Mouse (Mus musculus): ENCODE measurements at regions not wholly inside any gene's neighbourhood (a gene's known extent, or its start where the extent isn't known, plus 50 kb on each side); places are given as distances from the start of the nearest gene placed in this dataset.
A peak's percentile ranks its signal among the peaks of the same experiment; 100 is the strongest.

DNA sequence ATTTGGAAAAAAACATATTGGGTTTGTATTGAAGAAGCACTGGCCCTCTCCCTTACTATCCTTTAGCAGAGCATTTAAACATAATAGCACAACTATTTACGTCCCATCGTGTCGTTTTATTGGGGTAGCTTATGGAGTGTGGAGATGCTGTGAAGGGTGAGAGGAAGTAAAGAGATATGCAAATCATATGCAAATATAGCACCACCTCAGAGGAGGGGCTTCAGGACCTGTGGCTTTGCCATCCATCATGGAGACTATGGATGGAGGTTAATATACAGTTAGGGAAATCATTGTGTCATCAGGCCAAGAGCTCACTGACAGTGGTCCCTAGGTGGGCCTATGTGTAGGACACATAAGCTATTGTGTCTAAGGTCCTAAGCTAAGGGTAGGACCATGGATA is 178.2 kb downstream of the Tle3 start:
- Histone ChIP-seq H3K9me3 (replicated peaks; ENCODE audit: control insufficient read depth, low read length) (no peaks in the 10 kb centered on the region), H3K36me3 (ENCODE audit: control insufficient read depth, insufficient read depth, low read length) (no peaks in the 10 kb centered on the region), H3K9ac (ENCODE audit: low read length) (no peak overlapping the region), H3K4me1 (ENCODE audit: control insufficient read depth, insufficient read depth, low read length) (peaks cover 25% of the 10 kb centered on the region; the same call in 1 of the 2 replicates), H3K4me3 (ENCODE audit: low read depth, low read length) (no peak overlapping the region), H3K27me3 (replicated peaks; ENCODE audit: control insufficient read depth, insufficient read depth, low read length) (no peaks in the 10 kb centered on the region), H3K4me2 (ENCODE audit: low read length) (no peak overlapping the region), H3K27ac (ENCODE audit: low read depth, low read length) (no peak overlapping the region; the same call in 1 of the 2 replicates)
- 22% methylated on average over 3 of the region's 3 CpGs for WGBS
- peak; percentile 47 for ATAC-seq
- DNase-seq (ENCODE audit: low spot score) = peak; percentile 52

DNA sequence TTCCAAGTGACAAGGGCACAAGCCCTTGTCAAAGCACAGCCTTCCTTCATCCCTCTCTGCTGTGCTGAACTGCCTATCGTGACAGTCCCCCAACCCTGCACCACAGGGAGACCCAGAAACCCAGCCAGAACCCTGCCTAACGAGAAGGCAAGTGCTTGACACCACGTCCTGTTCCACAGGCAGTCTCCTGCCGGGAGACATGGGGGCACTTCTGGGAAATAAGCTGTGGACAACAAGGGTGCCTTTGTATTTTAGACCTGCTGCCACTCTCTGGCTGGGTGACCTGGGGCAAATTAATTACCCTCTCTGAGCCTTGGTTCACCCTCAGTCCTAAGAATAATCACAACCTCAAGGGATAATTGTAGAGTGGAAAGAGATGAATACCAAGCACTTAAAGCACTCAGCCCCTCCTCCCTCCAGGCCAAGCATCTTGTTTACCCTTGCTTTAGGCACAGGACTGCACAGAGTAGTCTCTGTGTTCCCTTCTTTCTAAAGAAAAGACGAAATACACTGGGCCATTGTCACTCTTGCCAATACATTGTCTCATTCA is 177.6 kb downstream of the Tle3 start:
- H3K27ac ChIP-seq (ENCODE audit: low read depth, low read length) = peak overlapping the region; percentile 68
- ATAC-seq = peak; percentile 87
- WGBS = 8% methylated on average over 5 of the region's 5 CpGs

DNA sequence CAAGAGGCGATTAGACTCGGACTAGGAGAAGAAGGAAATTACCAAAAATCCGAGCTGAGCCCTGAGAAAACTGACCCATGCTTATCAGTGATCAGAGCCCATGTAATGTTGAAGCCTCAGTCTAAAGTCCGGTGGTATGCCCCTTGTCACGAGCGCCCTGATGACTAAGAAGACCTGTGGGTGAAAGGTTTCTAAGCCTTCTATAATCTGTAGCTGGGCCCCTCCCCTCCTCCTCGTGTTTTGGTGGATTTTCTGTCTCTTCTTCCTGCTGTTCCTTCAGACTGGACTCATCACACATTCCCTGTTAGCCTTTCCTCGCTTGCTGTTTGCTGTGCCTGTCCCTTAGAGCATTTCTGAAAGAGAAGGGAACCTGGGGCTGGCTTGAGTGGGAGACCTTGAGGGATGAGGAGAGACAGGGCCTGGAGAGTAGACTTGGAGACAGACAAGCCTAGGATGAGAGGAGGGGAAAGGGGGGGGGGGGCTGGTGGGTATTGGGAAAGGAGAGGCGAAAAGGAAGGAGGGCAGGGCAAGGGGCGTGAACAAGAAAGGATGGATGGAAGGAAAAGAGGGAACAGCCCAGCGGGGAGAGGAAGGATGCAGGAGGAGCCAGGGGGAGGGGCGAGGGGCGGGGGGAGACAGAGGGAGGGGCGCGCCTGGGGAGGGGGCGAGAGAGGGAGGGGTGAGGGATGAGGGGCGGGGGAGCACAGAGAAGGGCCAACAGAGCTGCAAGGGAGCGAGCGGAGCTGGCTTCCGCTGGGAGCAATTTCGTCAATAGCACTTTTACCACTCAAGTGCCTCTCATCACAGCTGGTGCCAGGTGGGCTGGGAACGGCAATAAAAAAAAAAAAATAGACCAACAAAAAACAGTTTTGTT is 165.4 kb downstream of the Tle3 start:
- peaks cover 6% of the 10 kb centered on the region for H3K4me1 ChIP-seq (ENCODE audit: control insufficient read depth, insufficient read depth, low read length)
- H3K27me3 ChIP-seq (replicated peaks; ENCODE audit: control insufficient read depth, insufficient read depth, low read length) = no peaks in the 10 kb centered on the region
- H3K27ac ChIP-seq (ENCODE audit: low read depth, low read length) = no peak overlapping the region
- ATAC-seq (peak; percentile 72), DNase-seq (ENCODE audit: low spot score) (peak; percentile 67)
- no peaks in the 10 kb centered on the region for H3K9me3 ChIP-seq (replicated peaks; ENCODE audit: control insufficient read depth, low read length)
- H3K36me3 ChIP-seq (ENCODE audit: control insufficient read depth, insufficient read depth, low read length) = no peaks in the 10 kb centered on the region
- H3K4me2 ChIP-seq (ENCODE audit: low read length) = peak overlapping the region; percentile 26
- no peak overlapping the region for H3K9ac ChIP-seq (ENCODE audit: low read length)
- WGBS = 17% methylated on average over 19 of the region's 22 CpGs
- no peak overlapping the region for H3K4me3 ChIP-seq (ENCODE audit: low read depth, low read length)

More for the DNA sequence above, 177.6 kb downstream of the Tle3 start:
- Histone ChIP-seq H3K9me3 (replicated peaks; ENCODE audit: control insufficient read depth, low read length) (no peaks in the 10 kb centered on the region), H3K9ac (ENCODE audit: low read length) (no peak overlapping the region; the same call in 1 of the 2 replicates), H3K27me3 (replicated peaks; ENCODE audit: control insufficient read depth, insufficient read depth, low read length) (no peaks in the 10 kb centered on the region), H3K36me3 (ENCODE audit: control insufficient read depth, insufficient read depth, low read length) (no peaks in the 10 kb centered on the region), H3K4me2 (ENCODE audit: low read length) (no peak overlapping the region), H3K4me3 (ENCODE audit: low read depth, low read length) (no peak overlapping the region), H3K4me1 (ENCODE audit: control insufficient read depth, insufficient read depth, low read length) (peaks cover 25% of the 10 kb centered on the region; the same call in 1 of the 2 replicates)
- DNase-seq (ENCODE audit: low spot score) = peak; percentile 89

DNA sequence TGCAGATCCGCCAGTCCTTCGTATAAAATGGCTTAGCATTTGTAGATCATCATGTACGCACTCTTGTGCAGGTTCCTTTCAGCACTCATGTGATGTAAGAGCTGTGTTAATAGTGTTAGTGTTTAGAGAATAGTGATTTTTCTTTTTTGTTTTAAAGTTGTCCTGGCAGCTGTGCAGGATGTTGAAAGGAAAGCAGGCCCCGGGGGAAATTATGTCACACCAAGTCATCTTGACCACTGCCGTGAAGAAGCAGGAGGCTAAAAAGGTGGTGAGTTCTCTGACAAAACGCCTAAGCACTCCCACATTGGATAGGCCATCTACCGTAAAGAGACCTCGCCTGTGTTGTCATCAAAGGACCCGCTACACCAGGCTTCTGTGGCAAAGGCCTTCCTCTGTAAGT is 161.1 kb downstream of the Tle3 start:
- H3K4me2 ChIP-seq (ENCODE audit: low read length) = no peak overlapping the region
- H3K4me3 ChIP-seq (ENCODE audit: low read depth, low read length) = no peak overlapping the region
- H3K4me1 ChIP-seq (ENCODE audit: control insufficient read depth, insufficient read depth, low read length) = peaks cover 30% of the 10 kb centered on the region
- ATAC-seq = no peak
- WGBS = 85% methylated on average over 9 of the region's 9 CpGs
- H3K9ac ChIP-seq (ENCODE audit: low read length) = no peak overlapping the region
- no peaks in the 10 kb centered on the region for H3K36me3 ChIP-seq (ENCODE audit: control insufficient read depth, insufficient read depth, low read length)
- H3K27ac ChIP-seq (ENCODE audit: low read depth, low read length) = no peak overlapping the region
- no peaks in the 10 kb centered on the region for H3K9me3 ChIP-seq (replicated peaks; ENCODE audit: control insufficient read depth, low read length)
- no peak for DNase-seq (ENCODE audit: low spot score)
- H3K27me3 ChIP-seq (replicated peaks; ENCODE audit: control insufficient read depth, insufficient read depth, low read length) = no peaks in the 10 kb centered on the region; the same call in 1 of the 2 replicates

DNA sequence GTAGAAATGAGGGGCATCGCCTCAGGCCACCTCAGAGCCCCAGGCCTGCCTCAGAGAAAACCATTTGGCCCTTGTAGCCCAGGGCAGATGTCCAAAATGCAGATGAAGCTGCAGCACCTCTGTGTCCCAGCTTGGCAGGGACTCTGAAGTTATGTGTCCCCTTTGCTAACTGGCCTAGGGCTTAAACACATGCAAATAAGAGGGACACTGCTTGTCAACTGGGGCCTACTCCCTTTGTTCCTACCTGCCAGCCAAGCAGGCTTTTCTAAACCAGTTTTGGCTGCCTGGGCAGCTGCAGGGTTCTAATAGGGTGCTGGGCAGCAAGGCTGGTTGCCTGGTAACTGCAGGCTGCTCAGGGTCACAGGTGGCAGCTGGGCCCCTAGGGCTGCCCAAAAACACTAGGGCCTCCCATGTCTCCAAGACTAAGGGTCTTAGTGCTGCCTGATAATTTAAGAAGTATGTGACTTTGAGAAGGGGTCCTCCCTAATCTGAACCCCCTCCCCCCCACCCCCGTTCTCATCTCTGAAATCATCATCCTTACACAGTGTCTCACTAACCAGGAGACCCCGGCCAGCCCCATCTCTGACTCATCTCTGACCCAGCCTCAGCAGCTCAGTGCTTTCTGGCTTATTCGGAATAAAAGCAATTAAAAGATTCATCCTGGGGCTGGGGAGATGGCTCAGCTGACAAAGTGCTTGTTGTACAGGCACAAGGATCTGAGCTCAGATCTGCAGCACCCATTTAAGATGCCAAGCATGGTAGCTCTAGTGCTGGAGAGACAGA is 158.3 kb downstream of the Tle3 start:
- Histone ChIP-seq H3K9me3 (replicated peaks; ENCODE audit: control insufficient read depth, low read length) (no peaks in the 10 kb centered on the region), H3K4me2 (ENCODE audit: low read length) (no peak overlapping the region), H3K4me1 (ENCODE audit: control insufficient read depth, insufficient read depth, low read length) (peaks cover 37% of the 10 kb centered on the region), H3K9ac (ENCODE audit: low read length) (no peak overlapping the region; the same call in 1 of the 2 replicates), H3K36me3 (ENCODE audit: control insufficient read depth, insufficient read depth, low read length) (no peaks in the 10 kb centered on the region), H3K27me3 (replicated peaks; ENCODE audit: control insufficient read depth, insufficient read depth, low read length) (no peaks in the 10 kb centered on the region; the same call in 1 of the 2 replicates), H3K27ac (ENCODE audit: low read depth, low read length) (peak overlapping the region; percentile 10; the same call in 1 of the 2 replicates), H3K4me3 (ENCODE audit: low read depth, low read length) (no peak overlapping the region)
- DNase-seq (ENCODE audit: low spot score) (peak; percentile 88), ATAC-seq (peak; percentile 89)
- 21% methylated on average over 4 of the region's 4 CpGs for WGBS

DNA sequence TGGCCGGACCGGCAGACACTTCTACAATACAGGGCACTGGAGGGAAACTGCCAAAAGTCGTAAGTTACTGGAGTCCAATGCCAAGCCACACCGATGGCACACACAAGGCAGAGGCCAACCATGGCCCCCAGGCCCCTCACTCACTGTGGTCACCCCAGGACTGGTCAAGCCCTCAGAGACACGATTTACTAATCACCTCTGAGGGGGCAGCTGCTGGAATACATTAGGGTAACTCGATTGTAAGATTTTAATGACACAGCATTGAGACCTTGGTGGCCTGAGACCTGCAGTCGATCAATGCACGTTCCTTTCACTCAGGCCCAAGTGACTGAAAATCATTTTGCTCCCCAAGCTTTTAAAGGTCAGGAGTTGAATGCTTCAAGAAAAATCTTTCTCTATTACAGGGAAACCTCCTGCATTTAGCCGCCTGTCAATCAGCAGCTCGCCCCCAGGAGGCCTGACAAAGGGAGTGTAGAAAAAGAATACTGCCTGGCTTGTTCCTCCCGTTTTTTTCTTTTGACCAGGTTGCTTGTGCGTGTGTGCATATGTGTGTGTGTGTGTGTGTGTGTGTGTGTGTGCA is 156.2 kb downstream of the Tle3 start:
- Histone ChIP-seq H3K27ac (ENCODE audit: low read depth, low read length) (0 out of 2 replicates have a peak overlapping the region, but pooled peaks have one; percentile 36), H3K4me2 (ENCODE audit: low read length) (no peak overlapping the region), H3K27me3 (replicated peaks; ENCODE audit: control insufficient read depth, insufficient read depth, low read length) (no peaks in the 10 kb centered on the region; the same call in 1 of the 2 replicates), H3K9me3 (replicated peaks; ENCODE audit: control insufficient read depth, low read length) (no peaks in the 10 kb centered on the region), H3K36me3 (ENCODE audit: control insufficient read depth, insufficient read depth, low read length) (no peaks in the 10 kb centered on the region), H3K4me1 (ENCODE audit: control insufficient read depth, insufficient read depth, low read length) (peaks cover 37% of the 10 kb centered on the region), H3K9ac (ENCODE audit: low read length) (no peak overlapping the region), H3K4me3 (ENCODE audit: low read depth, low read length) (no peak overlapping the region)
- peak; percentile 59 for DNase-seq (ENCODE audit: low spot score)
- 20% methylated on average over 12 of the region's 12 CpGs for WGBS
- no peak; the same call in 1 of the 2 replicates for ATAC-seq

DNA sequence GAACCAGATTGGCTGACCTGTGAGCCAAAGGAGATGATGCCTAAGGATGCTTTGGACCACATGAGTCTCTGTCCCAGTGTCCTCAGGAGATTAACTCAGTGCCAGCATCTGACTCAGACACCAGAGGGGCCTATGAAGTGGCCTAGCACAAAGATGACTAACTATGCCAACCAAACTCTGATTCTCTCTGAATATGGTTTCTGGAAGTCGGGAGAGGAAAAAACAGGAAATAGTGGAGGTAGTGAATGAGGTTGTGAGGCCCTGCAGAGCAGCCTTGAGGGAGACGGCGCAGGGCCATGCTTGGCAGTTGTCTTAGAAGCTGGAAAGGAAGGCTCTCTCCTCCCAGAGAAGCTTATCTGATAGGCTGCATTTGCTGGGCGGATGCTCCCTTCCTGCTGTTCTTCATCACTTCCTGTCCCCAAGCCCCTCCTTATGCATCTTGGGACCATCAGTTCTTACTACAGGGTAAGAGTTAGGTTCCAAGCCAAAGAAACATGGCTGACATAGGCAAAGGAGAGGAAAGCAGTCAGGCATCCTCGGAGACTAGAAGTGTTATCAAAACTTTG is 155.4 kb downstream of the Tle3 start:
- DNase-seq (ENCODE audit: low spot score) = no peak
- H3K4me1 ChIP-seq (ENCODE audit: control insufficient read depth, insufficient read depth, low read length) = peaks cover 37% of the 10 kb centered on the region
- H3K9me3 ChIP-seq (replicated peaks; ENCODE audit: control insufficient read depth, low read length) = peaks cover 3% of the 10 kb centered on the region; the same call in 1 of the 2 replicates

DNA sequence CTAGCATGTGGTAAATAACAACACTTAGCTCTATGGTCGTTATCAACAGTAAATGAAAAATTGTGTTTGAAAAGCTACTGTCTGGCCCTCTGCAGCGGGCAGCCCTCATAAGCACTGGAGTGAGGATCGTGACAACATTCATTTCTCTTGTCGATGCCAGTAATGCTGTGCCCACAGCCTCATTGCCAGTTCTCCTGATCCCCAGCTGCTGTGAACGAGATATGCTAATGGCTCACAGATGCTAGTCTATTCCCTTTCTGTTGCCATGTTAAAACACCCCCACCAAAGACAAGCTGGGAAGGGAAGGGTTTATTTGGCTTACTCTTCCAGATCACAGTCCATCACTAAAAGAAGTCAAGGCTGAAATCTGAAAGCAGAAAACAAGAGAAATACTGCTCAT is 148.0 kb downstream of the Tle3 start:
- peaks cover 3% of the 10 kb centered on the region; the same call in 1 of the 2 replicates for H3K9me3 ChIP-seq (replicated peaks; ENCODE audit: control insufficient read depth, low read length)
- DNase-seq (ENCODE audit: low spot score) = no peak

More for the DNA sequence above, 155.4 kb downstream of the Tle3 start:
- 0 out of 2 replicates have a peak overlapping the region, but pooled peaks have one; percentile 36 for H3K27ac ChIP-seq (ENCODE audit: low read depth, low read length)
- no peaks in the 10 kb centered on the region for H3K36me3 ChIP-seq (ENCODE audit: control insufficient read depth, insufficient read depth, low read length)
- ATAC-seq = no peak
- H3K4me2 ChIP-seq (ENCODE audit: low read length) = no peak overlapping the region
- no peak overlapping the region for H3K4me3 ChIP-seq (ENCODE audit: low read depth, low read length)
- H3K9ac ChIP-seq (ENCODE audit: low read length) = no peak overlapping the region
- WGBS = 90% methylated on average over 5 of the region's 5 CpGs
- no peaks in the 10 kb centered on the region; the same call in 1 of the 2 replicates for H3K27me3 ChIP-seq (replicated peaks; ENCODE audit: control insufficient read depth, insufficient read depth, low read length)

More for the DNA sequence above, 148.0 kb downstream of the Tle3 start:
- H3K27ac ChIP-seq (ENCODE audit: low read depth, low read length) = no peak overlapping the region
- H3K27me3 ChIP-seq (replicated peaks; ENCODE audit: control insufficient read depth, insufficient read depth, low read length) = no peaks in the 10 kb centered on the region
- 63% methylated on average over 5 of the region's 5 CpGs for WGBS
- no peak overlapping the region for H3K9ac ChIP-seq (ENCODE audit: low read length)
- no peaks in the 10 kb centered on the region for H3K36me3 ChIP-seq (ENCODE audit: control insufficient read depth, insufficient read depth, low read length)
- no peak overlapping the region for H3K4me3 ChIP-seq (ENCODE audit: low read depth, low read length)
- H3K4me2 ChIP-seq (ENCODE audit: low read length) = no peak overlapping the region
- ATAC-seq = no peak
- H3K4me1 ChIP-seq (ENCODE audit: control insufficient read depth, insufficient read depth, low read length) = no peaks in the 10 kb centered on the region

All from forebrain, embryonic 14.5 days (tissue).